Mouse (Mus musculus) spleen, adult 2 months (tissue): ENCODE results near the gene Sema6c. TPM values are rescaled to one million over a fixed set of nuclear protein-coding genes. Genes with fewer than 3 reads are reported as not detected.
A peak's percentile ranks its signal among the peaks of the same experiment; 100 is the strongest.

ENCODE experiments used
- DNase-seq, 2 experiments: peaks; one replicate each; pipeline versions ENCODE4 v3.0.0 to v3.0.0-alpha.2; 2012 to 2021; ENCODE audit warnings: low spot score in 2 of 2, low read depth in 1 of 2
- H3K27ac ChIP-seq: fragments of 200-500 bp; 2 replicates; pipeline ENCODE4 v1.5.1; 2012; ENCODE audit warnings: low read length, inconsistent platforms; ENCODE audit not compliant: insufficient read depth
- H3K27me3 ChIP-seq: fragments of 200-500 bp; 2 replicates; pipeline ENCODE4 v1.6.1; 2012; ENCODE audit warnings: mild to moderate bottlenecking, moderate library complexity, low read length, inconsistent platforms; ENCODE audit not compliant: control insufficient read depth, insufficient read depth
- H3K36me3 ChIP-seq: fragments of 200-500 bp; 2 replicates; pipeline ENCODE4 v1.6.1; 2012; ENCODE audit warnings: mild to moderate bottlenecking, low read length, inconsistent platforms; ENCODE audit not compliant: control insufficient read depth, insufficient read depth
- H3K4me1 ChIP-seq: fragments of 200-500 bp; 2 replicates; pipeline ENCODE4 v1.6.1; 2011; ENCODE audit warnings: inconsistent platforms; ENCODE audit not compliant: control insufficient read depth, insufficient read depth, insufficient read length
- H3K4me3 ChIP-seq: fragments of 200-500 bp; 2 replicates; pipeline ENCODE4 v1.5.1; 2011; ENCODE audit warnings: mild to moderate bottlenecking, inconsistent platforms; ENCODE audit not compliant: insufficient read depth, insufficient read length; ENCODE audit errors: extremely low read depth
- CTCF ChIP-seq: fragments of 200-500 bp; IDR thresholded peaks from 2 replicates; pipeline ENCODE4 v1.5.1; 2011; ENCODE audit warnings: mild to moderate bottlenecking, inconsistent platforms; ENCODE audit not compliant: insufficient read depth, insufficient read length, insufficient replicate concordance; ENCODE audit errors: extremely low read depth
- POLR2A ChIP-seq: fragments of 200-500 bp; IDR thresholded peaks from 2 replicates; pipeline ENCODE4 v1.6.1; 2011; ENCODE audit warnings: low read depth, low read length, inconsistent platforms
- WGBS: fragments of 180-500 bp; shearing (Covaris S2); methylation state at CpG from one replicate; pipeline ENCODE4 v1.1.7; 2018; 5-methylcytosine and 5-hydroxymethylcytosine counted together
- polyA plus RNA-seq: library from polyadenylated mRNA; depleted of rRNA; stranded (reverse); fragments of >200 nt; gene quantifications from 2 replicates; pipeline ENCODE4 v1.2.3, GENCODE M21; 2012

Gene Sema6c
- polyA plus RNA-seq, 1 experiment = 2.2 TPM

GRCm38 (mm10) chr3:95141474-95141873 is 18.8 kb upstream of the Sema6c start:
- TF ChIP-seq CTCF (no peak), POLR2A (no peak; the same call in 1 of the 2 replicates)
- H3K27me3 ChIP-seq = no peaks in the 10 kb centered on the region
- H3K4me1 ChIP-seq = peaks cover 22% of the 10 kb centered on the region; the same call in 1 of the 2 replicates
- DNase-seq = peak; percentile 53 to 77
- H3K27ac ChIP-seq = peak overlapping the region; percentile 94
- H3K36me3 ChIP-seq = peaks cover 12% of the 10 kb centered on the region
- WGBS = 9% methylated on average over 9 of the region's 9 CpGs
- H3K4me3 ChIP-seq = peak overlapping the region; percentile 82

GRCm38 (mm10) chr3:95141952-95142616 is 18.2 kb upstream of the Sema6c start, which contains the start of gene Tnfaip8l2:
TSS of gene Tnfaip8l2 (minus strand) at chr3:95142360.
- peak within 1 kb of the TSS; percentile 94 for H3K27ac ChIP-seq
- peak; percentile 50 to 75 for DNase-seq
- TF ChIP-seq CTCF (no peak), POLR2A (peak; percentile 88)

DNA sequence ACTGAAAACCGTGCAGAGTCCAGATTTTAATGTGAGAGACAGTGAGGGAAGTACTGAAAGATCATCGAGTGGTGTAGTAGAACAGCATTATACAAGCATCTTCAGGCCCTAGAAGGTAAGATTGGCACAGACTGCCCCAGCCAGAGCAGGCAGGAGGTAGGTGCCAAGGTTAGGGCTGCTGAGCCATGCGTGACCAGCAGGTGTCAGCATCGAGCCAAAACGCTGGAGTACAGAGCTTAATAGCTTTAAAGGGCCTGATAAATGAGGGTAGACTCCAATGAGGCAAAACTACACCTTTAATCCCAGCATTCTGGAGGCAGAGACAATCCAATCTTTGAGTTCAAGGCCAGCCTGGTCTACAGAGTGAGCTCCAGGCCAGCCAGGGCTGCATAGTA is 17.6 kb upstream of the Sema6c start:
- Histone ChIP-seq H3K27me3 (no peaks in the 10 kb centered on the region), H3K4me3 (peak overlapping the region; percentile 82; the same call in 1 of the 2 replicates), H3K36me3 (peaks cover 12% of the 10 kb centered on the region), H3K4me1 (peaks cover 17% of the 10 kb centered on the region; the same call in 1 of the 2 replicates), H3K27ac (peak overlapping the region; percentile 94; the same call in 1 of the 2 replicates)
- no peak for TF ChIP-seq POLR2A
- TF ChIP-seq CTCF = peak; percentile 96
- peak; percentile 75 to 88 for DNase-seq
- 7% methylated on average over 5 of the region's 5 CpGs for WGBS

More at GRCm38 (mm10) chr3:95141952-95142616, 18.2 kb upstream of the Sema6c start, which contains the start of gene Tnfaip8l2:
- 19% methylated on average over 10 of the region's 10 CpGs for whole genome bisulfite sequencing
- Histone ChIP-seq H3K4me3 (peak within 1 kb of the TSS; percentile 82), H3K4me1 (peaks cover 17% of the 10 kb centered on the region; the same call in 1 of the 2 replicates), H3K36me3 (peaks cover 12% of the 10 kb centered on the region), H3K27me3 (no peaks in the 10 kb centered on the region)

- Histone ChIP-seq H3K27ac (no peak overlapping the region), H3K27me3 (no peaks in the 10 kb centered on the region), H3K36me3 (no peaks in the 10 kb centered on the region), H3K4me3 (no peak overlapping the region), H3K4me1 (no peaks in the 10 kb centered on the region)
- no peak for DNase-seq
- no peak for TF ChIP-seq POLR2A
- 78% methylated on average over 3 of the region's 3 CpGs for WGBS
Observed at GRCm38 (mm10) chr3:95147924-95148323, 12.3 kb upstream of the Sema6c start.

- WGBS = 34% methylated on average over 4 of the region's 4 CpGs
- Histone ChIP-seq H3K4me1 (no peaks in the 10 kb centered on the region), H3K36me3 (no peaks in the 10 kb centered on the region), H3K4me3 (no peak overlapping the region), H3K27me3 (no peaks in the 10 kb centered on the region), H3K27ac (no peak overlapping the region)
- TF ChIP-seq CTCF (peak; percentile 67; the same call in 1 of the 2 replicates), POLR2A (no peak)
- DNase-seq = peak in 1 of 2 experiments; percentile 62
Observed at GRCm38 (mm10) chr3:95153874-95154273, 6.4 kb upstream of the Sema6c start.

DNA sequence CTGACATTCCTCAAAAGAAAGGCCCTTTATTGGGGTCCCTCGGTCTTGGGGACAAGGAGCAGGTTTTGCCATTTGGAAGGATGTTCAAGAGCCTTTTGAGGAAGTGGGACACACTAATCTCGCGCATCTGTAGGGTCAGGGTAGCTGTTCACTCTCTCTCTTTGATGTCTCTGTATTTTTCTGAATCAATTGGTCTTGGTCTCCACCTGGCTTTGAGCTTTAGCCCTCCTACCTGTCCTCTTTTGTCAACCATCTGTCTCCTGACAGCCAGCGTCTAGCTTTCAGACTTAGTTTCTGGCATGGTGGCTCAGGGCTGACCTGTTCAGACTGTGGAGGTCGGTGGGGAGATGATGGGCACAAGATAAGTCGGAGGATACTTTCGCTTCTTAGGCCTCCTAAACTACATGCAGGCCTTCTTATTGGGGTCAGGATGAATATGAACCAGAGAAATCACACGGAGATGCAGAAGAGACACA is 708 bp upstream of the Sema6c start:
- DNase-seq = no peak
- Histone ChIP-seq H3K27me3 (peaks cover 10% of the 10 kb centered on the region), H3K4me3 (peak overlapping the region; percentile 66)

DNA sequence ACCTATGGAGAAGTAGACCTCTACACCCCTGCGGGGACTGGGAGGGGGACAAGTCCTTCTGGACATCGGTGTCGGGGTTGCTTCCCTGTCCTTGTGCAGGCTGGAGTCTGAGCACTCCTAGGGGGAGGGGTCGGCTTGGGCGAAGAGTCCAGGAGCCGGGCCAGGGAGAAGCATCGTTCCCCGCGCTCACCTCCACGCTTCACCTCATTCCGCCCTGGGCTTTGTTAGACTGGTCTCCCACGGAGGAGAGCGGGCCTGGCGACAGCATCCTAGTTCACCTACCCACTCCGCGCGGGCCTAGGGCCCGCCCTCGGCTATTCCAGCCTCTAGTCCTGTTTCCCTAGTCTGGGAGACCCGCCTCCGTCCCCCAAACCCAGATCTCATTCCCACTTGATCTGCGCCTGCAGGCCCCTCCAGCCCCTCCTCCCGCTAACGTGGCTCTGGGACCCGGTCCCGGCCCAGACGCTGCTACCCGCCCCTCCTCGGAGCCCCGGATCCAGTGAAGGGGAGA is 839 bp downstream of the Sema6c start:
- peak overlapping the region; percentile 62; the same call in 1 of the 2 replicates for H3K4me3 ChIP-seq
- TF ChIP-seq CTCF (no peak), POLR2A (no peak)
- 11% methylated on average over 30 of the region's 30 CpGs for WGBS
- H3K27me3 ChIP-seq = peaks cover 10% of the 10 kb centered on the region
- no peaks in the 10 kb centered on the region for H3K36me3 ChIP-seq
- DNase-seq = no peak
- H3K4me1 ChIP-seq = peaks cover 7% of the 10 kb centered on the region; the same call in 1 of the 2 replicates
- no peak overlapping the region for H3K27ac ChIP-seq

More for the DNA sequence above, 708 bp upstream of the Sema6c start:
- Histone ChIP-seq H3K27ac (no peak overlapping the region), H3K4me1 (peaks cover 7% of the 10 kb centered on the region; the same call in 1 of the 2 replicates), H3K36me3 (no peaks in the 10 kb centered on the region)
- WGBS = 23% methylated on average over 8 of the region's 8 CpGs
- TF ChIP-seq POLR2A = no peak
- TF ChIP-seq CTCF = no peak
